Mouse (Mus musculus) 3134 (cell line): Measurements from ENCODE around the gene Vmn1r14.
"Not testable (repeated sequence)": the region's sequence is repeated elsewhere in the genome, so short reads cannot be mapped to it uniquely, and the experiment has no call there.

ENCODE experiments used
- DNase-seq: peaks from one replicate; pipeline ENCODE4 v3.0.0-alpha.2; 2011; ENCODE audit warnings: low spot score; ENCODE audit not compliant: insufficient read length; ENCODE audit errors: extremely low read depth

The Vmn1r14 gene

GRCm38 (mm10) chr6:57231386-57231785 is at the start of gene Vmn1r14:
TSS of gene Vmn1r14 (plus strand) at chr6:57231686.
- DNase-seq, result no peak

- not testable (repeated sequence) for DNase-seq
These were observed 41.5 kb upstream of the Vmn1r14 start for GRCm38 (mm10) chr6:57190016-57190415.

DNA sequence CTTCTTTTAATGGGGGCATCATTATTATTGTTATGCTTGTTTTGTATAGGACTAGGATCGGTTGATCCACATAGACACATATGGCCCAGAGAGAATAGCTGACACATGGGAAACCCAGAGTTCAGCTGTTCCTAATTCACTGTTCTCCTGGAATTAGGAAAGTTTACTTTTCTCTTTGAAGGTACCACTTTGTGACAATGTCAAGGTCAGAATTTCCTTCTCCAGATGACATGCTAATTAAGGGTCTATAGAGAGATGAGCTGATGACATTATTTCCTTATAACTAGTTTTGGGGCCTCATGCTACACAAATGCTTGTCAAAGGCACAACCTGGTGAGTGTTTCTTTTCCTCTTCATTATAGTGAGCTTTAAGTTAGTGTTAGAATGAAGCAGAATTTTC is 28.5 kb upstream of the Vmn1r14 start, which contains the start of gene Vmn1r13:
Gene Vmn1r13, plus strand, starts transcription at position 301 of the 400 bp plus-strand sequence.
- not testable (repeated sequence) for DNase-seq

GRCm38 (mm10) chr6:57257652-57258051 is 26.2 kb downstream of the Vmn1r14 start, which contains the start of gene Vmn1r15:
TSS of gene Vmn1r15 (plus strand) at chr6:57257952.
- no peak for DNase-seq

DNA sequence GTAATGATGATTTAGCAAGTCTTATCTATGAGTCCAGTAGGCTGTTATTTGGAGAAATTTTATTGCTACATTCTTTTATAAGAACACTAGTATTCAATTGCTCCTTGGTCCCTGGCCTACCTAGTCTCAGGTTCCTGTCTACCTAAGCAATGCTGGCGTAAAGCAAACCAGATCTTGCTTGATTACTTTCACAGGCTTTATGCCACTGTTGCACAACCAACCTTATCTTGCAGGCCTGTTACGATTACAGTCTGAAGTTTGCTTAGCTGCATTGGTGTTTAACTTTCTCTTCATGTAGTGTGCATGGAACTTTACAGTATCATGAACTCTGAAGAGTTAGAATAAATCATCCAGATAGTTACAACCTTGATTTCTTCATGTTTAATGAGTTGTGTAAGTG is 29.5 kb downstream of the Vmn1r14 start:
- no peak for DNase-seq

GRCm38 (mm10) chr6:57271881-57272280 is 40.4 kb downstream of the Vmn1r14 start:
- DNase-seq, result no peak

- no peak for DNase-seq
These were observed 41.0 kb downstream of the Vmn1r14 start for GRCm38 (mm10) chr6:57272517-57272916.

DNA sequence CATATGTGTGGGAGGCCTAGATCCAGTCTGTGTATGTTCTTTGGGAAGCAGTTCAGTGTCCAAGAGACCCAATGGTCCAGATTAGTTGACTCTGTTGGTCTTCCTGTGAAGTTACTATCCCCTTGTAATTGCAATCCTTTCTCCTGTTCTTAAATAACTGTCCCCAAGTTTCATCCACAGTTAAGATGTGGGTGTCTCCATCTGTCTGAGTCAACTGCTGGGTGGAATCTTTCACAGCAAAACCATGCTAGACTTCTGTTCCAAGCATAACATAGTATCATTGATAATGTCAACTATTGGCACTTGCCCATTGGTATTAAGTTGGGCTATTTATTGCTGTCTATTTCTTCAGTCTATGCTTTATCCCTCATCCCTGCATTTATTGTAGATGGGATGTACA is 47.5 kb downstream of the Vmn1r14 start:
- no peak for DNase-seq
